Mouse (Mus musculus) lung, postnatal 0 days (tissue): ENCODE measurements around the gene Wwc2. TPM values are rescaled to one million over a fixed set of nuclear protein-coding genes. Genes with fewer than 3 reads are reported as not detected.
A peak's percentile ranks its signal among the peaks of the same experiment; 100 is the strongest.

Experiments
- ATAC-seq: fragments of 200-750 bp; cut with Nextera tagmentation; 2 replicates; pipeline ENCODE4 v1.8.0; 2017; ENCODE audit warnings: moderate library complexity
- DNase-seq: peaks from one replicate; pipeline ENCODE4 v3.0.0-alpha.2; 2016; ENCODE audit warnings: low spot score
- H3K27ac ChIP-seq: fragments of 300-500 bp; sonication (generic); 2 replicates; pipeline ENCODE4 v1.5.1; 2014; ENCODE audit warnings: antibody characterized with exemption, mild to moderate bottlenecking, low read length, mixed read lengths
- H3K27me3 ChIP-seq: fragments of 300-500 bp; sonication (generic); replicated peaks from 2 replicates; pipeline ENCODE4 v1.6.1; 2014; ENCODE audit warnings: low read length, mixed read lengths; ENCODE audit not compliant: insufficient read depth
- H3K36me3 ChIP-seq: fragments of 300-500 bp; sonication (generic); 2 replicates; pipeline ENCODE4 v1.6.1; 2014; ENCODE audit warnings: low read length, mixed read lengths; ENCODE audit not compliant: insufficient read depth
- H3K4me1 ChIP-seq: fragments of 300-500 bp; sonication (generic); 2 replicates; pipeline ENCODE4 v1.6.1; 2014; ENCODE audit warnings: antibody characterized with exemption, low read depth, low read length, mixed read lengths; ENCODE audit not compliant: insufficient read depth
- H3K4me2 ChIP-seq: fragments of 300-500 bp; sonication (generic); replicated peaks from 2 replicates; pipeline ENCODE4 v1.6.1; 2014; ENCODE audit warnings: low read depth, mild to moderate bottlenecking, low read length, moderate library complexity, mixed read lengths
- H3K4me3 ChIP-seq: fragments of 300-500 bp; sonication (generic); 2 replicates; pipeline ENCODE4 v1.5.1; 2014; ENCODE audit warnings: low read depth, low read length
- H3K9ac ChIP-seq: fragments of 300-500 bp; sonication (generic); replicated peaks from 2 replicates; pipeline ENCODE4 v1.6.1; 2014; ENCODE audit warnings: low read depth, mild to moderate bottlenecking
- H3K9me3 ChIP-seq: fragments of 300-500 bp; sonication (generic); 2 replicates; pipeline ENCODE4 v1.6.1; 2016; ENCODE audit warnings: low read length, mixed read lengths
- CTCF ChIP-seq: IDR thresholded peaks from 2 replicates; pipeline ENCODE4 v1.5.1; 2016; ENCODE audit warnings: antibody characterized with exemption, mild to moderate bottlenecking
- EP300 ChIP-seq: IDR thresholded peaks from 2 replicates; pipeline ENCODE4 v1.6.1; 2016; ENCODE audit warnings: antibody characterized with exemption, mild to moderate bottlenecking, control low read depth
- WGBS: fragments of 180-500 bp; shearing (Covaris S2); extraction: QIAGEN DNeasy Blood & Tissue Kit; methylation state at CpG from one replicate; pipeline ENCODE4 v1.1.7; 2014; 5-methylcytosine and 5-hydroxymethylcytosine counted together
- polyA plus RNA-seq: library from polyadenylated mRNA; unstranded; fragments of >200 nt; fragmentation: Nextera tagmentation; extraction: Ambion mirVana; gene quantifications from 2 replicates; pipeline ENCODE4 v1.2.1, GENCODE M21; 2015

Gene Wwc2
- polyA plus RNA-seq, 1 experiment from 2014 or later = 19.1 TPM

GRCm38 (mm10) chr8:47899891-47900290 is 90.8 kb downstream of the Wwc2 start:
- Histone ChIP-seq H3K27ac (no peak overlapping the region), H3K9ac (no peak overlapping the region), H3K9me3 (no peaks in the 10 kb centered on the region), H3K4me2 (no peak overlapping the region), H3K27me3 (no peaks in the 10 kb centered on the region), H3K4me3 (no peak overlapping the region), H3K4me1 (0 out of 2 replicates have a peak, but pooled peaks cover 3% of the 10 kb centered on the region), H3K36me3 (0 out of 2 replicates have a peak, but pooled peaks cover 9% of the 10 kb centered on the region)
- no peak for TF ChIP-seq EP300
- TF ChIP-seq CTCF = no peak
- WGBS = 98% methylated on average over 3 of the region's 3 CpGs
- no peak for ATAC-seq
- no peak for DNase-seq

- Histone ChIP-seq H3K4me2 (no peak overlapping the region), H3K4me1 (0 out of 2 replicates have a peak, but pooled peaks cover 5% of the 10 kb centered on the region), H3K27me3 (no peaks in the 10 kb centered on the region), H3K9me3 (no peaks in the 10 kb centered on the region), H3K27ac (no peak overlapping the region), H3K36me3 (no peaks in the 10 kb centered on the region), H3K4me3 (no peak overlapping the region), H3K9ac (no peak overlapping the region)
- no peak for DNase-seq
- TF ChIP-seq CTCF (no peak), EP300 (no peak)
- 93% methylated on average over 3 of the region's 3 CpGs for WGBS
- ATAC-seq = no peak
Measured at GRCm38 (mm10) chr8:47892419-47892818, 98.3 kb downstream of the Wwc2 start.

GRCm38 (mm10) chr8:47891641-47892040 is 99.1 kb downstream of the Wwc2 start:
- Histone ChIP-seq H3K4me2 (no peak overlapping the region), H3K4me3 (no peak overlapping the region), H3K27me3 (no peaks in the 10 kb centered on the region), H3K9ac (no peak overlapping the region), H3K36me3 (no peaks in the 10 kb centered on the region), H3K27ac (no peak overlapping the region), H3K9me3 (no peaks in the 10 kb centered on the region), H3K4me1 (0 out of 2 replicates have a peak, but pooled peaks cover 5% of the 10 kb centered on the region)
- DNase-seq = no peak
- TF ChIP-seq CTCF (no peak), EP300 (no peak)
- no peak for ATAC-seq
- WGBS = 76% methylated on average over 13 of the region's 13 CpGs

GRCm38 (mm10) chr8:47890814-47891210 is 99.9 kb downstream of the Wwc2 start:
- DNase-seq (no peak), ATAC-seq (no peak)
- Histone ChIP-seq H3K36me3 (no peaks in the 10 kb centered on the region), H3K4me2 (no peak overlapping the region), H3K9ac (no peak overlapping the region), H3K9me3 (no peaks in the 10 kb centered on the region), H3K27me3 (no peaks in the 10 kb centered on the region), H3K27ac (no peak overlapping the region), H3K4me1 (0 out of 2 replicates have a peak, but pooled peaks cover 5% of the 10 kb centered on the region), H3K4me3 (no peak overlapping the region)
- no peak for TF ChIP-seq EP300
- TF ChIP-seq CTCF = no peak
- WGBS = 67% methylated on average over 13 of the region's 13 CpGs

GRCm38 (mm10) chr8:47889936-47890813 is 100.5 kb downstream of the Wwc2 start:
- no peak for ATAC-seq

GRCm38 (mm10) chr8:47888841-47889570 is 101.7 kb downstream of the Wwc2 start:
- Histone ChIP-seq H3K9ac (no peak overlapping the region), H3K4me1 (0 out of 2 replicates have a peak, but pooled peaks cover 5% of the 10 kb centered on the region), H3K27me3 (no peaks in the 10 kb centered on the region), H3K27ac (no peak overlapping the region), H3K9me3 (no peaks in the 10 kb centered on the region), H3K4me3 (no peak overlapping the region), H3K4me2 (no peak overlapping the region), H3K36me3 (0 out of 2 replicates have a peak, but pooled peaks cover 8% of the 10 kb centered on the region)
- TF ChIP-seq CTCF (no peak), EP300 (no peak)
- 48% methylated on average over 11 of the region's 11 CpGs for WGBS
- peak; percentile 54; the same call in 1 of the 2 replicates for ATAC-seq
- DNase-seq = peak; percentile 19

More at GRCm38 (mm10) chr8:47889936-47890813, 100.5 kb downstream of the Wwc2 start:
- 79% methylated on average over 23 of the region's 23 CpGs for WGBS
- 0 out of 2 replicates have a peak, but pooled peaks cover 3% of the 10 kb centered on the region for H3K36me3 ChIP-seq
- H3K4me2 ChIP-seq = no peak overlapping the region
- no peaks in the 10 kb centered on the region for H3K9me3 ChIP-seq
- H3K27me3 ChIP-seq = no peaks in the 10 kb centered on the region
- TF ChIP-seq EP300 (no peak), CTCF (no peak)
- no peak for DNase-seq
- no peak overlapping the region for H3K4me3 ChIP-seq
- H3K4me1 ChIP-seq = 0 out of 2 replicates have a peak, but pooled peaks cover 5% of the 10 kb centered on the region
- no peak overlapping the region for H3K9ac ChIP-seq
- H3K27ac ChIP-seq = no peak overlapping the region
